Mouse (Mus musculus): ENCODE measurements around the gene AW551984. TPM values are rescaled to one million over a fixed set of nuclear protein-coding genes. Genes with fewer than 3 reads are reported as not detected.

The AW551984 gene
- total RNA-seq (2014; rRNA removed) (0.07 and 0.09 TPM in 2 replicates), polyA plus RNA-seq (2012; rRNA removed) (0.01 and 0.13 TPM in 2 replicates)

- no peak within 1 kb of the TSS for H3K4me3 ChIP-seq (ENCODE audit: insufficient read depth, low read depth, low read length)
- no peaks in the 10 kb centered on the region for H3K36me3 ChIP-seq (ENCODE audit: control insufficient read depth, insufficient read depth, low read length)
- no peaks in the 10 kb centered on the region for H3K79me2 ChIP-seq (ENCODE audit: control insufficient read depth, insufficient read depth, low read length)
- no peaks in the 10 kb centered on the region for H3K27me3 ChIP-seq (ENCODE audit: control insufficient read depth, insufficient read depth, low read length)
- H3K4me1 ChIP-seq (ENCODE audit: control insufficient read depth, insufficient read depth, low read length), result no peaks in the 10 kb centered on the region
- no peak for DNase-seq (ENCODE audit: extremely low read depth, low read depth, low spot score)
- H3K9ac ChIP-seq (ENCODE audit: low read depth, low read length), result no peak within 1 kb of the TSS
- H3K27ac ChIP-seq (replicated peaks; ENCODE audit: insufficient read depth, low read depth, low read length), result no peak within 1 kb of the TSS
- no peak for TF ChIP-seq CTCF (IDR thresholded peaks at IDR 0.05; ENCODE audit: low read depth, low read length)
- WGBS, result 1% methylated on average over 8 of the region's 8 CpGs
Observed at GRCm38 (mm10) chr9:39603999-39604453, at the start of gene AW551984. AW551984 (minus strand) TSS chr9:39604403.

- no peak overlapping the region for H3K27ac ChIP-seq (replicated peaks; ENCODE audit: insufficient read depth, low read depth, low read length)
- no peak overlapping the region for H3K9ac ChIP-seq (ENCODE audit: low read depth, low read length)
- H3K27me3 ChIP-seq (ENCODE audit: control insufficient read depth, insufficient read depth, low read length), result no peaks in the 10 kb centered on the region
- no peaks in the 10 kb centered on the region for H3K4me1 ChIP-seq (ENCODE audit: control insufficient read depth, insufficient read depth, low read length)
- DNase-seq (ENCODE audit: extremely low read depth, low read depth, low spot score), result no peak
- H3K79me2 ChIP-seq (ENCODE audit: control insufficient read depth, insufficient read depth, low read length), result no peaks in the 10 kb centered on the region
- no peaks in the 10 kb centered on the region for H3K36me3 ChIP-seq (ENCODE audit: control insufficient read depth, insufficient read depth, low read length)
- H3K4me3 ChIP-seq (ENCODE audit: insufficient read depth, low read depth, low read length), result no peak overlapping the region
- TF ChIP-seq POLR2A (IDR thresholded peaks at IDR 0.05; ENCODE audit: extremely low read depth, insufficient read depth, low read length), result no peak
- TF ChIP-seq CTCF (IDR thresholded peaks at IDR 0.05; ENCODE audit: low read depth, low read length), result no peak
- WGBS, result 81% methylated on average over 4 of the region's 4 CpGs
Observed at GRCm38 (mm10) chr9:39647382-39647781, 43.2 kb upstream of the AW551984 start.

GRCm38 (mm10) chr9:39644785-39645184 is 40.6 kb upstream of the AW551984 start, which contains the start of gene Olfr961:
Olfr961 (plus strand) TSS chr9:39645085.
- H3K79me2 ChIP-seq (ENCODE audit: control insufficient read depth, insufficient read depth, low read length), result no peaks in the 10 kb centered on the region
- no peaks in the 10 kb centered on the region for H3K36me3 ChIP-seq (ENCODE audit: control insufficient read depth, insufficient read depth, low read length)
- no peak within 1 kb of the TSS for H3K9ac ChIP-seq (ENCODE audit: low read depth, low read length)
- H3K4me1 ChIP-seq (ENCODE audit: control insufficient read depth, insufficient read depth, low read length), result no peaks in the 10 kb centered on the region
- no peak for TF ChIP-seq POLR2A (IDR thresholded peaks at IDR 0.05; ENCODE audit: extremely low read depth, insufficient read depth, low read length)
- no peak for TF ChIP-seq CTCF (IDR thresholded peaks at IDR 0.05; ENCODE audit: low read depth, low read length)
- no peak for DNase-seq (ENCODE audit: extremely low read depth, low read depth, low spot score)
- no peak within 1 kb of the TSS for H3K27ac ChIP-seq (replicated peaks; ENCODE audit: insufficient read depth, low read depth, low read length)
- no peaks in the 10 kb centered on the region for H3K27me3 ChIP-seq (ENCODE audit: control insufficient read depth, insufficient read depth, low read length)
- no peak within 1 kb of the TSS for H3K4me3 ChIP-seq (ENCODE audit: insufficient read depth, low read depth, low read length)

GRCm38 (mm10) chr9:39633913-39634594 is 29.9 kb upstream of the AW551984 start:
- Histone ChIP-seq H3K4me3 (ENCODE audit: insufficient read depth, low read depth, low read length) (no peak overlapping the region), H3K36me3 (ENCODE audit: control insufficient read depth, insufficient read depth, low read length) (no peaks in the 10 kb centered on the region), H3K79me2 (ENCODE audit: control insufficient read depth, insufficient read depth, low read length) (no peaks in the 10 kb centered on the region), H3K4me1 (ENCODE audit: control insufficient read depth, insufficient read depth, low read length) (no peaks in the 10 kb centered on the region), H3K27me3 (ENCODE audit: control insufficient read depth, insufficient read depth, low read length) (no peaks in the 10 kb centered on the region), H3K27ac (replicated peaks; ENCODE audit: insufficient read depth, low read depth, low read length) (no peak overlapping the region), H3K9ac (ENCODE audit: low read depth, low read length) (no peak overlapping the region)
- peak; percentile 2 for DNase-seq (ENCODE audit: extremely low read depth, low read depth, low spot score)
- WGBS, result 25% methylated on average over 4 of the region's 4 CpGs
- TF ChIP-seq CTCF (IDR thresholded peaks at IDR 0.05; ENCODE audit: low read depth, low read length) (no peak), POLR2A (IDR thresholded peaks at IDR 0.05; ENCODE audit: extremely low read depth, insufficient read depth, low read length) (no peak)

- Histone ChIP-seq H3K9ac (ENCODE audit: low read depth, low read length) (no peak overlapping the region), H3K27ac (replicated peaks; ENCODE audit: insufficient read depth, low read depth, low read length) (no peak overlapping the region), H3K4me1 (ENCODE audit: control insufficient read depth, insufficient read depth, low read length) (no peaks in the 10 kb centered on the region), H3K4me3 (ENCODE audit: insufficient read depth, low read depth, low read length) (no peak overlapping the region), H3K36me3 (ENCODE audit: control insufficient read depth, insufficient read depth, low read length) (no peaks in the 10 kb centered on the region), H3K79me2 (ENCODE audit: control insufficient read depth, insufficient read depth, low read length) (no peaks in the 10 kb centered on the region), H3K27me3 (ENCODE audit: control insufficient read depth, insufficient read depth, low read length) (no peaks in the 10 kb centered on the region)
- TF ChIP-seq POLR2A (IDR thresholded peaks at IDR 0.05; ENCODE audit: extremely low read depth, insufficient read depth, low read length), result no peak
- no peak for TF ChIP-seq CTCF (IDR thresholded peaks at IDR 0.05; ENCODE audit: low read depth, low read length)
- no peak for DNase-seq (ENCODE audit: extremely low read depth, low read depth, low spot score)
- WGBS, result 87% methylated on average over 2 of the region's 2 CpGs
Observed at GRCm38 (mm10) chr9:39629069-39629468, 24.9 kb upstream of the AW551984 start.

- Histone ChIP-seq H3K4me1 (ENCODE audit: control insufficient read depth, insufficient read depth, low read length) (no peaks in the 10 kb centered on the region), H3K36me3 (ENCODE audit: control insufficient read depth, insufficient read depth, low read length) (no peaks in the 10 kb centered on the region), H3K9ac (ENCODE audit: low read depth, low read length) (no peak overlapping the region), H3K4me3 (ENCODE audit: insufficient read depth, low read depth, low read length) (no peak overlapping the region), H3K27ac (replicated peaks; ENCODE audit: insufficient read depth, low read depth, low read length) (no peak overlapping the region), H3K79me2 (ENCODE audit: control insufficient read depth, insufficient read depth, low read length) (no peaks in the 10 kb centered on the region), H3K27me3 (ENCODE audit: control insufficient read depth, insufficient read depth, low read length) (no peaks in the 10 kb centered on the region; the same call in 1 of the 2 replicates)
- DNase-seq (ENCODE audit: extremely low read depth, low read depth, low spot score), result no peak
- no peak for TF ChIP-seq CTCF (IDR thresholded peaks at IDR 0.05; ENCODE audit: low read depth, low read length)
- TF ChIP-seq POLR2A (IDR thresholded peaks at IDR 0.05; ENCODE audit: extremely low read depth, insufficient read depth, low read length), result no peak
- WGBS, result 76% methylated on average over 2 of the region's 2 CpGs
Observed at GRCm38 (mm10) chr9:39624711-39625110, 20.5 kb upstream of the AW551984 start.

Data from liver, adult 2 months (tissue).